Mouse (Mus musculus) right cerebral cortex, adult 2 months (tissue): ENCODE data around the gene Isyna1.

Experiments used
- DNase-seq, 2 experiments: peaks; one replicate each; pipeline ENCODE4 v3.0.0; 2021 to 2022; ENCODE audit warnings: low spot score in 2 of 2

The Isyna1 gene

GRCm38 (mm10) chr8:70622220-70622619 is 28.0 kb downstream of the Isyna1 start:
- DNase-seq = no peak

GRCm38 (mm10) chr8:70625104-70625503 is 30.9 kb downstream of the Isyna1 start:
- no peak for DNase-seq

GRCm38 (mm10) chr8:70627041-70627440 is 32.9 kb downstream of the Isyna1 start:
- DNase-seq = no peak

- DNase-seq = no peak
These were observed 34.9 kb downstream of the Isyna1 start for GRCm38 (mm10) chr8:70628986-70629490.

GRCm38 (mm10) chr8:70629574-70630531 is 35.7 kb downstream of the Isyna1 start:
- DNase-seq = peak; percentile 87 to 93

- no peak for DNase-seq
These were observed 36.6 kb downstream of the Isyna1 start for GRCm38 (mm10) chr8:70630532-70631381.

GRCm38 (mm10) chr8:70631436-70631835 is 37.3 kb downstream of the Isyna1 start:
- no peak for DNase-seq

GRCm38 (mm10) chr8:70632346-70632892 is 38.2 kb downstream of the Isyna1 start, which contains the start of gene Gdf15:
TSS of gene Gdf15 (minus strand) at chr8:70632456.
- no peak for DNase-seq

- DNase-seq = no peak
These were observed 39.9 kb downstream of the Isyna1 start for GRCm38 (mm10) chr8:70634066-70634465.

- DNase-seq = no peak
These were observed 41.4 kb downstream of the Isyna1 start for GRCm38 (mm10) chr8:70635527-70635926.

- no peak for DNase-seq
These were observed 42.7 kb downstream of the Isyna1 start for GRCm38 (mm10) chr8:70636838-70637237.

GRCm38 (mm10) chr8:70638752-70639151 is 44.6 kb downstream of the Isyna1 start:
- no peak for DNase-seq

- DNase-seq = no peak
These were observed 48.8 kb downstream of the Isyna1 start for GRCm38 (mm10) chr8:70643019-70643418.

- DNase-seq = no peak
These were observed 49.9 kb downstream of the Isyna1 start for GRCm38 (mm10) chr8:70644065-70644464.

- DNase-seq = no peak
These were observed 51.5 kb downstream of the Isyna1 start for GRCm38 (mm10) chr8:70645501-70646224.

GRCm38 (mm10) chr8:70646369-70646768 is 52.2 kb downstream of the Isyna1 start:
- no peak for DNase-seq

GRCm38 (mm10) chr8:70646775-70647174 is 52.6 kb downstream of the Isyna1 start:
- DNase-seq = no peak
